Mouse (Mus musculus): ENCODE data around the gene Rassf3. TPM values are rescaled to one million over a fixed set of nuclear protein-coding genes. Genes with fewer than 3 reads are reported as not detected.
A peak's percentile ranks its signal among the peaks of the same experiment; 100 is the strongest.

Rassf3 gene
- total and polyA plus RNA-seq, 2 experiments from 2014 or later: 23.4 to 27.9 TPM

- H3K4me2 ChIP-seq (ENCODE audit: low read depth, low read length): no peak overlapping the region
- TF ChIP-seq EP300 (IDR thresholded peaks at IDR 0.05; ENCODE audit: low read depth) (no peak), CTCF (IDR thresholded peaks at IDR 0.05; ENCODE audit: low read depth) (peak; percentile 21)
- no peak for DNase-seq (ENCODE audit: low spot score)
- H3K4me1 ChIP-seq (ENCODE audit: control insufficient read depth, insufficient read depth): peaks cover 6% of the 10 kb centered on the region; the same call in 1 of the 2 replicates
- H3K27ac ChIP-seq (ENCODE audit: low read depth): no peak overlapping the region
- no peaks in the 10 kb centered on the region for H3K27me3 ChIP-seq (ENCODE audit: control insufficient read depth, insufficient read depth, low read length)
- 93% methylated on average over 6 of the region's 6 CpGs for WGBS
- H3K36me3 ChIP-seq (replicated peaks; ENCODE audit: control insufficient read depth, insufficient read depth, low read length): peaks cover 32% of the 10 kb centered on the region
- ATAC-seq (ENCODE audit: insufficient read depth, low read depth): no peak
- H3K9ac ChIP-seq (replicated peaks; ENCODE audit: low read depth, low read length): no peak overlapping the region
- no peaks in the 10 kb centered on the region for H3K9me3 ChIP-seq (replicated peaks; ENCODE audit: control insufficient read depth, low read length)
- no peak overlapping the region for H3K4me3 ChIP-seq (ENCODE audit: low read depth, low read length)
These were observed 105.4 kb downstream of the Rassf3 start for GRCm38 (mm10) chr10:121370777-121371176.

- Histone ChIP-seq H3K4me1 (ENCODE audit: control insufficient read depth, insufficient read depth) (peaks cover 11% of the 10 kb centered on the region; the same call in 1 of the 2 replicates), H3K9ac (replicated peaks; ENCODE audit: low read depth, low read length) (no peak overlapping the region), H3K27me3 (ENCODE audit: control insufficient read depth, insufficient read depth, low read length) (no peaks in the 10 kb centered on the region), H3K9me3 (replicated peaks; ENCODE audit: control insufficient read depth, low read length) (no peaks in the 10 kb centered on the region), H3K4me3 (ENCODE audit: low read depth, low read length) (no peak overlapping the region), H3K27ac (ENCODE audit: low read depth) (no peak overlapping the region), H3K4me2 (ENCODE audit: low read depth, low read length) (no peak overlapping the region), H3K36me3 (replicated peaks; ENCODE audit: control insufficient read depth, insufficient read depth, low read length) (peaks cover 14% of the 10 kb centered on the region)
- TF ChIP-seq CTCF (IDR thresholded peaks at IDR 0.05; ENCODE audit: low read depth) (no peak), EP300 (IDR thresholded peaks at IDR 0.05; ENCODE audit: low read depth) (no peak)
- WGBS: 88% methylated on average over 18 of the region's 18 CpGs
- ATAC-seq (ENCODE audit: insufficient read depth, low read depth): no peak
- no peak for DNase-seq (ENCODE audit: low spot score)
These were observed 107.2 kb downstream of the Rassf3 start for GRCm38 (mm10) chr10:121368783-121369465.

GRCm38 (mm10) chr10:121367780-121368179 lies 108.4 kb downstream of the Rassf3 start:
- Histone ChIP-seq H3K4me1 (ENCODE audit: control insufficient read depth, insufficient read depth) (peaks cover 11% of the 10 kb centered on the region; the same call in 1 of the 2 replicates), H3K27me3 (ENCODE audit: control insufficient read depth, insufficient read depth, low read length) (no peaks in the 10 kb centered on the region), H3K4me2 (ENCODE audit: low read depth, low read length) (no peak overlapping the region), H3K9ac (replicated peaks; ENCODE audit: low read depth, low read length) (no peak overlapping the region), H3K9me3 (replicated peaks; ENCODE audit: control insufficient read depth, low read length) (no peaks in the 10 kb centered on the region), H3K36me3 (replicated peaks; ENCODE audit: control insufficient read depth, insufficient read depth, low read length) (peaks cover 8% of the 10 kb centered on the region), H3K4me3 (ENCODE audit: low read depth, low read length) (no peak overlapping the region), H3K27ac (ENCODE audit: low read depth) (no peak overlapping the region)
- ATAC-seq (ENCODE audit: insufficient read depth, low read depth) (no peak), DNase-seq (ENCODE audit: low spot score) (no peak)
- WGBS: 79% methylated on average over 9 of the region's 9 CpGs
- TF ChIP-seq EP300 (IDR thresholded peaks at IDR 0.05; ENCODE audit: low read depth) (no peak), CTCF (IDR thresholded peaks at IDR 0.05; ENCODE audit: low read depth) (no peak)

GRCm38 (mm10) chr10:121367271-121367670 lies 108.9 kb downstream of the Rassf3 start:
- H3K9me3 ChIP-seq (replicated peaks; ENCODE audit: control insufficient read depth, low read length): no peaks in the 10 kb centered on the region
- H3K4me3 ChIP-seq (ENCODE audit: low read depth, low read length): no peak overlapping the region
- peaks cover 8% of the 10 kb centered on the region for H3K36me3 ChIP-seq (replicated peaks; ENCODE audit: control insufficient read depth, insufficient read depth, low read length)
- no peaks in the 10 kb centered on the region for H3K27me3 ChIP-seq (ENCODE audit: control insufficient read depth, insufficient read depth, low read length)
- DNase-seq (ENCODE audit: low spot score): no peak
- no peak overlapping the region for H3K4me2 ChIP-seq (ENCODE audit: low read depth, low read length)
- TF ChIP-seq EP300 (IDR thresholded peaks at IDR 0.05; ENCODE audit: low read depth): no peak
- TF ChIP-seq CTCF (IDR thresholded peaks at IDR 0.05; ENCODE audit: low read depth): no peak
- H3K9ac ChIP-seq (replicated peaks; ENCODE audit: low read depth, low read length): no peak overlapping the region
- H3K4me1 ChIP-seq (ENCODE audit: control insufficient read depth, insufficient read depth): peaks cover 11% of the 10 kb centered on the region; the same call in 1 of the 2 replicates
- H3K27ac ChIP-seq (ENCODE audit: low read depth): no peak overlapping the region
- 83% methylated on average over 13 of the region's 13 CpGs for WGBS
- no peak for ATAC-seq (ENCODE audit: insufficient read depth, low read depth)

- ATAC-seq (ENCODE audit: insufficient read depth, low read depth): no peak
- Histone ChIP-seq H3K4me3 (ENCODE audit: low read depth, low read length) (peak overlapping the region; percentile 87), H3K4me1 (ENCODE audit: control insufficient read depth, insufficient read depth) (peaks cover 11% of the 10 kb centered on the region; the same call in 1 of the 2 replicates), H3K27ac (ENCODE audit: low read depth) (no peak overlapping the region), H3K27me3 (ENCODE audit: control insufficient read depth, insufficient read depth, low read length) (no peaks in the 10 kb centered on the region), H3K9me3 (replicated peaks; ENCODE audit: control insufficient read depth, low read length) (no peaks in the 10 kb centered on the region), H3K9ac (replicated peaks; ENCODE audit: low read depth, low read length) (peak overlapping the region; percentile 75), H3K36me3 (replicated peaks; ENCODE audit: control insufficient read depth, insufficient read depth, low read length) (no peaks in the 10 kb centered on the region; the same call in 1 of the 2 replicates), H3K4me2 (ENCODE audit: low read depth, low read length) (peak overlapping the region; percentile 95)
- 8% methylated on average over 9 of the region's 9 CpGs for WGBS
- no peak for TF ChIP-seq CTCF (IDR thresholded peaks at IDR 0.05; ENCODE audit: low read depth)
- TF ChIP-seq EP300 (IDR thresholded peaks at IDR 0.05; ENCODE audit: low read depth): no peak
- no peak for DNase-seq (ENCODE audit: low spot score)
These were observed 110.3 kb downstream of the Rassf3 start for GRCm38 (mm10) chr10:121365781-121366272.
